Mouse (Mus musculus) liver, postnatal 0 days (tissue): ENCODE results near the gene Suclg2. TPM values are rescaled to one million over a fixed set of nuclear protein-coding genes. Genes with fewer than 3 reads are reported as not detected.

ENCODE experiments used
- ATAC-seq: fragments of 200-750 bp; cut with Nextera tagmentation; 2 replicates; pipeline ENCODE4 v1.8.0; 2017; ENCODE audit warnings: mild to moderate bottlenecking, moderate library complexity
- DNase-seq: peaks from one replicate; pipeline ENCODE4 v3.0.0-alpha.2; 2016
- H3K27ac ChIP-seq: fragments of 300-500 bp; sonication (generic); 2 replicates; pipeline ENCODE4 v1.5.1; 2014; ENCODE audit warnings: antibody characterized with exemption, moderate library complexity, mild to moderate bottlenecking, low read depth
- H3K27me3 ChIP-seq: fragments of 300-500 bp; sonication (generic); 2 replicates; pipeline ENCODE4 v1.6.1; 2014; ENCODE audit warnings: low read length, control low read depth, mixed read lengths; ENCODE audit not compliant: insufficient read depth
- H3K36me3 ChIP-seq: fragments of 300-500 bp; sonication (generic); replicated peaks from 2 replicates; pipeline ENCODE4 v1.6.1; 2014; ENCODE audit warnings: mild to moderate bottlenecking, control low read depth, low read length, moderate library complexity, mixed read lengths; ENCODE audit not compliant: insufficient read depth
- H3K4me1 ChIP-seq: fragments of 300-500 bp; sonication (generic); 2 replicates; pipeline ENCODE4 v1.6.1; 2014; ENCODE audit warnings: antibody characterized with exemption, mild to moderate bottlenecking, control low read depth; ENCODE audit not compliant: insufficient read depth
- H3K4me2 ChIP-seq: fragments of 300-500 bp; sonication (generic); 2 replicates; pipeline ENCODE4 v1.6.1; 2014; ENCODE audit warnings: low read depth, mild to moderate bottlenecking, low read length, moderate library complexity, mixed read lengths
- H3K4me3 ChIP-seq: fragments of 300-500 bp; sonication (generic); 2 replicates; pipeline ENCODE4 v1.5.1; 2014; ENCODE audit warnings: low read depth, low read length
- H3K9ac ChIP-seq: fragments of 300-500 bp; sonication (generic); replicated peaks from 2 replicates; pipeline ENCODE4 v1.6.1; 2014; ENCODE audit warnings: mild to moderate bottlenecking, moderate library complexity
- H3K9me3 ChIP-seq: fragments of 300-500 bp; sonication (generic); 2 replicates; pipeline ENCODE4 v1.6.1; 2016; ENCODE audit warnings: mild to moderate bottlenecking, control low read depth, low read length, mixed read lengths
- CTCF ChIP-seq: sonication (generic); IDR thresholded peaks from 2 replicates; pipeline ENCODE4 v1.5.1; 2016; ENCODE audit warnings: antibody characterized with exemption, low read depth
- EP300 ChIP-seq: IDR thresholded peaks from 2 replicates; pipeline ENCODE4 v1.6.1; 2016; ENCODE audit warnings: antibody characterized with exemption, low read depth, mild to moderate bottlenecking
- WGBS: fragments of 180-500 bp; shearing (Covaris S2); extraction: QIAGEN DNeasy Blood & Tissue Kit; methylation state at CpG from one replicate; pipeline ENCODE4 v1.1.7; 2014; ENCODE audit not compliant: insufficient replicate concordance; 5-methylcytosine and 5-hydroxymethylcytosine counted together
- polyA plus RNA-seq: library from polyadenylated mRNA; unstranded; fragments of >200 nt; fragmentation: Nextera tagmentation; extraction: Ambion mirVana; gene quantifications from 2 replicates; pipeline ENCODE4 v1.2.1, GENCODE M21; 2015

The Suclg2 gene
- polyA plus RNA-seq, 1 experiment from 2014 or later, result 73.1 TPM

DNA sequence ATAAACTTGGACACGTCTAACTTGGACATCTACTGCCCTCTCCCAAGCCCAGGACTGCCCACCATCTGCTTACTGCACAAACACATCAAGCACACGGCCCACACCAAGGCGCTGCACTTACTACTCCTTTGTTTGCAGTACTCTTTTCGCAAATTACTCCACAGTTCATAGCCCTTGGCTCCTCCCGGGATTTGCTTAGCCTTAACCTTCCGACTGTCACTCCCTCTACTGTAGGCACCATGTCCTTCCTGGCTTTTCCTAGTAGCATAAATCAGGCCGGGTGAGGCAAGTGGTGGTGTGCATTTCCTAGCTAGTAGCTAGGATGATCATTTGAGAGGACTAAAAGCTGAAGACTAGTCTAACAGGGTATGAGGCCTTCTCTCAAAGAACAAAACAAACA is 16.8 kb downstream of the Suclg2 start:
- no peak overlapping the region for H3K4me3 ChIP-seq
- ATAC-seq (peak; percentile 36), DNase-seq (no peak)
- WGBS, result 48% methylated on average over 7 of the region's 7 CpGs
- H3K9me3 ChIP-seq, result no peaks in the 10 kb centered on the region
- H3K36me3 ChIP-seq, result no peaks in the 10 kb centered on the region
- H3K4me2 ChIP-seq, result no peak overlapping the region
- no peaks in the 10 kb centered on the region for H3K27me3 ChIP-seq
- H3K9ac ChIP-seq, result no peak overlapping the region
- H3K27ac ChIP-seq, result peak overlapping the region; percentile 60
- no peak for TF ChIP-seq EP300
- no peak for TF ChIP-seq CTCF
- H3K4me1 ChIP-seq, result peaks cover 8% of the 10 kb centered on the region

DNA sequence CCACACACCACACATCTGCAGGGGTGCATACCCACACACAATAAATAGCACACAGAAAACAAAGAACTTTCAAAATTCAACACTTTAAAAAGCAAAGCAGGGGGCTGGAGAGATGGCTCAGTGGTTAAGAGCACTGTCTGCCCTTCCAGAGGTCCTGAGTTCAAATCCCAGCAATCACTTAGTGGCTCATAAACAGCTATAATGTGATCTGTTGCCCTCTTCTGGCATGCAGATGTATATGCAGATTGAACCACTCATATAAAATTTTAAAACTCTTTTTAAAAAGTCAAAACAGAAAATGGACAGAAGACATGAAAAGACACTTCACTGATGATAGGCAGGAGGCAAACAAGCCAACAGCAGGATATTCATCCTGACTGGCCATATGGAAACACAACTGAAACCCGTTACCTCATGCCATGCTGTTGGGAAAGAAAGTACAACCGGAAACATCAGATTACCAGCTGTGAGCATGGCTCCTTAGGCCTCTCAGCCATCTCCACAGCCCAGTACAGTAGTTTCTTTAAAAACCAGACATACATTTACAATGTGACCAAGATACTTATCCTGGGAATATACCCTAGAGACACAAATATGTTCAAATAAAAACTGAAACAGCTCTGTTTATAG is 17.5 kb downstream of the Suclg2 start:
- H3K9me3 ChIP-seq, result no peaks in the 10 kb centered on the region
- H3K27ac ChIP-seq, result peak overlapping the region; percentile 60; the same call in 1 of the 2 replicates
- H3K9ac ChIP-seq, result no peak overlapping the region
- no peaks in the 10 kb centered on the region for H3K36me3 ChIP-seq
- TF ChIP-seq EP300 (no peak), CTCF (peak; percentile 19; the same call in 1 of the 2 replicates)
- ATAC-seq (no peak), DNase-seq (no peak)
- H3K4me1 ChIP-seq, result peaks cover 8% of the 10 kb centered on the region
- no peak overlapping the region for H3K4me3 ChIP-seq
- 77% methylated on average over 2 of the region's 2 CpGs for WGBS
- no peaks in the 10 kb centered on the region for H3K27me3 ChIP-seq
- H3K4me2 ChIP-seq, result no peak overlapping the region

DNA sequence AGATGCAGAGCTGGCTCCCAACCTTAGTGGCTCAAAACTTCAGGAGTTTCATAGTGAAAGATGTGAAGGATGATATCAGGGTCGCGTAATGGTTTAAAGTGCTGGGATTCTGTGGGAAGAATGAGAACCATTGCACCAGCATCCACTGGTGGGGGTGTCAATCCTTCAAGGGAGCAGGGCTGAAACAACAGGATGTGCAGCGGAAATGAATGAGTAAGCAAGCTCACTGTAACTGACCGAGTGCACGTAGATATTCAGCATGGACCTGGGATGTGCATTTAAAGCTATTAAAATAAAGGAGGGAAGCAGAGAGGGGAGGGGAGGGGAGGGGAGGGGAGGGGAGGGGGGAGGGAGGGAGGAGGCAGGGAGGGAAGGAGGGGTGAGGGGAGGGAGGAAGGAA is 18.4 kb downstream of the Suclg2 start:
- Histone ChIP-seq H3K9ac (no peak overlapping the region), H3K4me3 (no peak overlapping the region), H3K27me3 (no peaks in the 10 kb centered on the region), H3K36me3 (no peaks in the 10 kb centered on the region), H3K4me2 (no peak overlapping the region), H3K4me1 (peaks cover 11% of the 10 kb centered on the region), H3K9me3 (no peaks in the 10 kb centered on the region), H3K27ac (no peak overlapping the region)
- ATAC-seq, result no peak
- WGBS, result 74% methylated on average over 5 of the region's 5 CpGs
- TF ChIP-seq CTCF, result no peak
- no peak for TF ChIP-seq EP300
- no peak for DNase-seq

DNA sequence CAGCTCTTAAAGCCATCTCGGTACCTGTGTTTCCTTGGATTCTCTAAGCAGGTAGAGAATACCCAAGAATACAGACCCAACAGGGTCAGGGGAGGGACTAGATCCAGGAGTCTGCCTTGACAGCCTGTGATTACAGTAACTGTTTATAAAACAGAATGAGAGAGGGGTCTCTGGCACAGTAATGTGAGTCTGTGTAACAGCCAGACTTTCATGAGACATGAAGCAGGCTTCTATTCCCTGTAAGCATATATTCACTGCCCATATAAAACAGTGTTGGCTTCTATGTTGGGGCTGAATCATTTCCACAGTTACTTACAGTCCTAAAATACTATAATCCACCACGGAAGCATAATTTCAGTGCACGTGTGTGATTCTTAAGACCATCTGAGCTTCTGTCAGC is 19.3 kb downstream of the Suclg2 start:
- Histone ChIP-seq H3K27ac (no peak overlapping the region), H3K9me3 (no peaks in the 10 kb centered on the region), H3K9ac (no peak overlapping the region), H3K36me3 (no peaks in the 10 kb centered on the region), H3K4me1 (peaks cover 14% of the 10 kb centered on the region), H3K27me3 (no peaks in the 10 kb centered on the region), H3K4me2 (no peak overlapping the region), H3K4me3 (no peak overlapping the region)
- no peak for TF ChIP-seq CTCF
- TF ChIP-seq EP300, result no peak
- DNase-seq (no peak), ATAC-seq (no peak)
- WGBS, result 70% methylated on average over 3 of the region's 3 CpGs

- no peaks in the 10 kb centered on the region for H3K9me3 ChIP-seq
- TF ChIP-seq CTCF (no peak), EP300 (no peak)
These were observed 20.0 kb downstream of the Suclg2 start for GRCm38 (mm10) chr6:95698536-95699162.

DNA sequence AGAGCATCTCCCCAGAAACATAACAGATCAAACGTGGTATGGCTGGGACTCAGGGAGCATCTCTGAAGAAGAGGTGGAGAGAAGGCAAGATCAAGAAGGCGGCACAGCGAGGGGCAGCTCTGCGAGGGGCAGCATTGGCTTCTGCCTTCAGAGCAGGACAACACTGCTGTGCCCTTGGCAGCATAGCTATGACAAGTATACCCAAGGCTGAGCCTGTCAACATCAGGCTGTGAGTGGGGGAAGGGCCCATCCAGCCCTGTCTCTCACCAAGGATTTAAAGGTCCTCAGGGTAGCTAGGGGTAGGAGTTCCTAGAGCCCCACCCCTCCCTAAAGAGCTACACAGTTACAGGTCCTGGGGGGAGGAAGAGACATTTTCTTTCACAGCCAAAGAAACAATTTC is 23.7 kb downstream of the Suclg2 start:
- peak; percentile 13 for DNase-seq
- ATAC-seq, result no peak

More at GRCm38 (mm10) chr6:95698536-95699162, 20.0 kb downstream of the Suclg2 start:
- no peaks in the 10 kb centered on the region for H3K27me3 ChIP-seq
- ATAC-seq (no peak), DNase-seq (no peak)
- H3K4me1 ChIP-seq, result peaks cover 14% of the 10 kb centered on the region
- 46% methylated on average over 5 of the region's 6 CpGs for WGBS
- H3K4me3 ChIP-seq, result no peak overlapping the region
- H3K36me3 ChIP-seq, result no peaks in the 10 kb centered on the region
- H3K4me2 ChIP-seq, result no peak overlapping the region
- no peak overlapping the region for H3K9ac ChIP-seq
- no peak overlapping the region for H3K27ac ChIP-seq

More for the DNA sequence above, 23.7 kb downstream of the Suclg2 start:
- no peaks in the 10 kb centered on the region; the same call in 1 of the 2 replicates for H3K36me3 ChIP-seq
- no peak overlapping the region for H3K4me3 ChIP-seq
- no peaks in the 10 kb centered on the region for H3K27me3 ChIP-seq
- H3K4me2 ChIP-seq, result no peak overlapping the region
- H3K4me1 ChIP-seq, result peaks cover 12% of the 10 kb centered on the region
- 79% methylated on average over 4 of the region's 4 CpGs for WGBS
- H3K9me3 ChIP-seq, result no peaks in the 10 kb centered on the region
- H3K27ac ChIP-seq, result 0 out of 2 replicates have a peak overlapping the region, but pooled peaks have one; percentile 1
- no peak overlapping the region for H3K9ac ChIP-seq
- TF ChIP-seq CTCF (no peak), EP300 (no peak)
